Mouse (Mus musculus) liver, embryonic 11.5 days (tissue): Measurements from ENCODE around the gene Dlg5. TPM values are rescaled to one million over a fixed set of nuclear protein-coding genes. Genes with fewer than 3 reads are reported as not detected.

Experiments used
- ATAC-seq: fragments of 200-750 bp; cut with Nextera tagmentation; replicated peaks from 2 replicates; pipeline ENCODE4 v1.8.0; 2017; ENCODE audit warnings: moderate number of reproducible peaks, mild to moderate bottlenecking, moderate TSS enrichment, moderate library complexity; ENCODE audit not compliant: low FRiP score
- DNase-seq: peaks from one replicate; pipeline ENCODE4 v3.0.0-alpha.2; 2017; ENCODE audit warnings: low spot score
- H3K27ac ChIP-seq: fragments of 300-500 bp; sonication (generic); 2 replicates; pipeline ENCODE4 v1.5.1; 2014; ENCODE audit warnings: mild to moderate bottlenecking, low read depth, low read length, control low read depth
- H3K27me3 ChIP-seq: fragments of 300-500 bp; sonication (generic); replicated peaks from 2 replicates; pipeline ENCODE4 v1.6.1; 2014; ENCODE audit warnings: low read length, mixed read lengths; ENCODE audit not compliant: control insufficient read depth, insufficient read depth
- H3K36me3 ChIP-seq: fragments of 300-500 bp; sonication (generic); 2 replicates; pipeline ENCODE4 v1.6.1; 2014; ENCODE audit warnings: mild to moderate bottlenecking, low read length, moderate library complexity, mixed read lengths; ENCODE audit not compliant: control insufficient read depth, insufficient read depth
- H3K4me1 ChIP-seq: fragments of 300-500 bp; sonication (generic); replicated peaks from 2 replicates; pipeline ENCODE4 v1.6.1; 2014; ENCODE audit warnings: low read length, mixed read lengths; ENCODE audit not compliant: control insufficient read depth, insufficient read depth
- H3K4me2 ChIP-seq: fragments of 300-500 bp; sonication (generic); 2 replicates; pipeline ENCODE4 v1.6.1; 2014; ENCODE audit warnings: mild to moderate bottlenecking, control low read depth, moderate library complexity
- H3K4me3 ChIP-seq: fragments of 300-500 bp; sonication (generic); 2 replicates; pipeline ENCODE4 v1.5.1; 2014; ENCODE audit warnings: low read depth, low read length, control low read depth
- H3K9ac ChIP-seq: fragments of 300-500 bp; sonication (generic); 2 replicates; pipeline ENCODE4 v1.6.1; 2014; ENCODE audit warnings: low read depth, low read length, control low read depth
- H3K9me3 ChIP-seq: fragments of 300-500 bp; sonication (generic); 2 replicates; pipeline ENCODE4 v1.6.1; 2016; ENCODE audit warnings: low read length, inconsistent platforms, mixed read lengths; ENCODE audit not compliant: control insufficient read depth
- WGBS: fragments of 180-500 bp; shearing (Covaris S2); extraction: QIAGEN DNeasy Blood & Tissue Kit; methylation state at CpG from one replicate; pipeline ENCODE4 v1.1.7; 2014; 5-methylcytosine and 5-hydroxymethylcytosine counted together
- polyA plus RNA-seq: library from polyadenylated mRNA; unstranded; fragments of >200 nt; fragmentation: Nextera tagmentation; extraction: Ambion mirVana; gene quantifications from 2 replicates; pipeline ENCODE4 v1.2.1, GENCODE M21; 2014

Gene Dlg5
- polyA plus RNA-seq, 1 experiment from 2014 or later, result 9.2 TPM

DNA sequence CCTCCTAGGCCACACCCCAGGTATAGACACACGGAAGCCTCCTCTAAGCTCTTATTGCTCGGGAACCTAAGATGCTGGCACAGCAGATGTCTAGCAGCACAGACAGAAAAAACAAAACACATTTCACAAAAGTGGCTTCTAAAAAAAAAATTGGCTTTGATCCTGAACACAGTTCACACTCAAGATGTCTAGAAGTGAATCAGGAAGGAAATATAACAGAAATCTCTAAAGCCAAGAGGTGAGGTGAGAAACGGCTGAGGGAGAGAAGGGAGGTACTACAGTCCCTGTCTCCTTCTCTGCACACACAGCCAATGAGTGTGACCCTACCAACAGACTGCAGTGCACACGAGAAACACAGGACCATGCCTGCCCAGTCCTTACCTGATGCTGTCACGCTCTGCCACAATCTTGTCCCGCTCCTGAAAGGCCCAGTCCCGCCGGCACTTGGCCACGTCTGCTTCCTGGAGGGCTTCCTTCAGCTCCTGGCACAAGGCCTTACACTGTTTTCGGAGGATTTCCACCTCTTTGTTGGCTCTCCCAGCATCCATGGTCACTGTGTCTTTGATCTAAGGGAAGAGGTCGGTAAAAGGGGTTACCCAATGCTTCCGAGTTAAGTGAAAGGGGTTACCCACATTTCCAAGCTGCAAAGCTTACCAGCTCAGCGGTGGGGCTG lies 73.9 kb downstream of the Dlg5 start:
- Histone ChIP-seq H3K9me3 (no peaks in the 10 kb centered on the region), H3K4me1 (no peaks in the 10 kb centered on the region), H3K36me3 (no peaks in the 10 kb centered on the region; the same call in 1 of the 2 replicates), H3K4me2 (no peak overlapping the region), H3K27ac (no peak overlapping the region), H3K9ac (no peak overlapping the region), H3K27me3 (no peaks in the 10 kb centered on the region), H3K4me3 (no peak overlapping the region)
- ATAC-seq, result no peak
- WGBS, result 83% methylated on average over 13 of the region's 13 CpGs
- DNase-seq, result no peak

DNA sequence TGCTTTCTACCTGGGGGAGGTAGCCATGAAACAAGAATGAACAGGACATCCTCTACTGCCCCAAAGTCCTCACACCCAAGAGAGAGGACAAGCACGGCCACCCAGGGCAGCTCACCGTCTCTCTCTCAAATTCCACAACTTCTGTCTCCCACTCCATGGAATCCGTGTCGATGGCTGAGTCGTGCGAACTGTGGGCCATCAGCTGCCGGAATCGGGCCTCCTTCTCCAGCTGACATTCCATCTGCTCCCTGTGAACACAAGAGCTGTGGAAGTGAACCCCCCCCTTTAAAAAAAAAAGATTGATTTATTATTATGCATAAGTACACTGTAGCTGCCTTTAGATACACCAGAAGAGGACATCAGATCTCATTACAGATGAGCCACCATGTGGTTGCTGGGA lies 79.7 kb downstream of the Dlg5 start:
- no peak for DNase-seq
- H3K36me3 ChIP-seq, result peaks cover 9% of the 10 kb centered on the region; the same call in 1 of the 2 replicates
- 83% methylated on average over 8 of the region's 8 CpGs for WGBS

DNA sequence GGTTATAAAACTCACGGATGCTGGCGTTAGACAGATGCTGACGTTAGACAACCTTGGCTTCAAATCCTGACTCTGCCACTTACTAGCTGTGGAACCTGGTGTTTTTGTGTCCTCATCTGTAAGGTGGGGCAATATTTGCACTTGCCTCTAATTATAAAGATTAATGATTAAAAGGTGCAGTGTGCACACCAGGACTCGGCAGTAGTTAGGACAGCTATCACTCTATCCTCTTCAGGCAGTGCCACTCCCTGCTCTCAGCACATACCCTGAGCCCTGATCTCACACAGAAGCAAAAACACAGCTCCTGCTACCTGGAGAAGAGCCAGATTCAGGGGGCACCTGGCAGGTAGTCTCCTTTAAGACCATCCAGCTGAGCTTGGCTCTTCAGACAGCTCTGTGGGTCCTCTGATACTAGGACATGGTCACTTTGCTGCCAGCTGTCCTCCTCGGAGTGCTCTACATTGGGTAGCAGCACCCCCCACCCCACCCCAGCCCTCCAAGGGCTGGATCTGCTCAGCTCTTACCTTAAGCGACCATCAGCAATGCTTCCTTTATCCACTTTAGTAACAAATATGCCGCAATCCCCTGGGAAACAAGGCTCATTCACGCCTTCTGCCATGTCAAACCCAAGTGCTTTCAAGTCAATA lies 80.9 kb downstream of the Dlg5 start:
- H3K4me1 ChIP-seq, result no peaks in the 10 kb centered on the region
- ATAC-seq, result no peak
- H3K27ac ChIP-seq, result no peak overlapping the region
- H3K4me3 ChIP-seq, result no peak overlapping the region
- WGBS, result 90% methylated on average over 8 of the region's 8 CpGs
- DNase-seq, result no peak
- no peak overlapping the region for H3K4me2 ChIP-seq
- peaks cover 9% of the 10 kb centered on the region; the same call in 1 of the 2 replicates for H3K36me3 ChIP-seq
- H3K9me3 ChIP-seq, result no peaks in the 10 kb centered on the region
- no peak overlapping the region for H3K9ac ChIP-seq
- H3K27me3 ChIP-seq, result no peaks in the 10 kb centered on the region

More for the DNA sequence above, 79.7 kb downstream of the Dlg5 start:
- ATAC-seq, result no peak
- Histone ChIP-seq H3K9me3 (no peaks in the 10 kb centered on the region), H3K27me3 (no peaks in the 10 kb centered on the region), H3K9ac (no peak overlapping the region), H3K27ac (no peak overlapping the region), H3K4me1 (no peaks in the 10 kb centered on the region), H3K4me2 (no peak overlapping the region), H3K4me3 (no peak overlapping the region)

DNA sequence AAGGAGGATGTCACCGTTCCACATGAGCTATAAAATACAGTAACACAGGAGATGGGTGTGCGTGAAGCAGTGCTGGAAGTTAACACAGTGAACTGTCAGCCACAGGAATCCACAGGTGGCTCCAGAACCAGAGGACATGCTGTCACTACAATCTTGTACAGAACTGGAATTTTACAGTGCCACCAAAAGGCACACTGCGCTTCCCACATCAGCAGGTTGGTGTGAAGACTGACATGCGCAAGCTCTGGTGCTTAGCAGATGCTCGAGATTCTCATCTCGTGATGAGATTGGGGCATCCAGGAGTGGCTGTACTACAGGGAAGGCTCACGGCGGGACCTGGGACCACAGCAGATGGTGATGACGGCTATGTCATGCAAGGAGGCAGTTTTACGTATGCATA lies 82.9 kb downstream of the Dlg5 start:
- Histone ChIP-seq H3K4me2 (no peak overlapping the region), H3K27ac (no peak overlapping the region), H3K36me3 (peaks cover 10% of the 10 kb centered on the region; the same call in 1 of the 2 replicates), H3K4me3 (no peak overlapping the region), H3K9ac (no peak overlapping the region), H3K27me3 (no peaks in the 10 kb centered on the region), H3K9me3 (no peaks in the 10 kb centered on the region), H3K4me1 (no peaks in the 10 kb centered on the region)
- 89% methylated on average over 10 of the region's 10 CpGs for WGBS
- DNase-seq (no peak), ATAC-seq (no peak)

DNA sequence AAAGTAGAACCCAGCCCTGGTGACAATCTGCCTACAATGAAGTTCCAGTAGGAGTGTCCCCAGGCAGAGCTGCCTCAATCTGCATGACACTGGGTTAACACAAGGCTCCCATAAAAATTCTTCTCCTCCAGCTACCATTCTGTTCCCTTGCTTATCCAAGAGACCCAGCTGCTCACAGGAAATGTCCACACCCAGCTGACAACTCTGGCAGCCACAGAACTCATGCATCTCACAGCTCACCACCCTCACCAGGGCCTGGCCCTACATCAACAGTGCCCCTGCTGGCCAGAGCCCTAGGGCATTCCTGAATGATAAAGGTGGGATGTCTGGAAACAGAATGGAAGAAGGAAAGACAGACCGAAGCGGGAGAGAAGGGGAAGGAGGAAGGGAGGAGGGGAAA lies 96.8 kb downstream of the Dlg5 start:
- H3K9me3 ChIP-seq, result no peaks in the 10 kb centered on the region
- no peak overlapping the region for H3K4me3 ChIP-seq
- H3K4me1 ChIP-seq, result no peaks in the 10 kb centered on the region; the same call in 1 of the 2 replicates
- H3K36me3 ChIP-seq, result peaks cover 7% of the 10 kb centered on the region
- H3K9ac ChIP-seq, result no peak overlapping the region
- no peak overlapping the region for H3K27ac ChIP-seq
- 57% methylated on average over 2 of the region's 2 CpGs for WGBS
- H3K27me3 ChIP-seq, result no peaks in the 10 kb centered on the region
- DNase-seq (no peak), ATAC-seq (peak; percentile 78)
- H3K4me2 ChIP-seq, result no peak overlapping the region

DNA sequence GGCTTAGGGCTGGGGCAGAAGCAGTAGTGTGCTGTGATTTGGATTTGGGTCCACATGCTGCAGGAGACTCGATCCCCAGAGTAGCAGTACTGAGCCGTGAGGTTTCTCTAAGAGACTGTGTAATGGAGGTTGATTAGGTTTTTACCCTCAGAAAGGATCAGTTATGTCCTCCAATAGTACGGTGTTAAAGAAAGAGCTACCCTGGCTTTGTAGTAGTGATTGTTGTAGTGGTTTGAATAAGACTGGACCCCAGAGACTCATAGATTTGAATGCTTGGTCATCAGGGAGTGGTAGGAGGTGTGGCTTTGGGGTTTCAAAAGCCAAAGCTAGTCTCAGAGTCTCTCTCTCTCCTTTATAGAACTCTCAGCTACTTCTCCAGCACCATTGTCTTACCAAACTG lies 100.9 kb downstream of the Dlg5 start:
- DNase-seq (no peak), ATAC-seq (no peak)
- Histone ChIP-seq H3K27me3 (no peaks in the 10 kb centered on the region), H3K4me1 (peaks cover 35% of the 10 kb centered on the region), H3K9ac (no peak overlapping the region), H3K4me2 (no peak overlapping the region), H3K9me3 (no peaks in the 10 kb centered on the region), H3K4me3 (no peak overlapping the region), H3K36me3 (peaks cover 3% of the 10 kb centered on the region; the same call in 1 of the 2 replicates), H3K27ac (no peak overlapping the region)
- 83% methylated on average over 3 of the region's 3 CpGs for WGBS

DNA sequence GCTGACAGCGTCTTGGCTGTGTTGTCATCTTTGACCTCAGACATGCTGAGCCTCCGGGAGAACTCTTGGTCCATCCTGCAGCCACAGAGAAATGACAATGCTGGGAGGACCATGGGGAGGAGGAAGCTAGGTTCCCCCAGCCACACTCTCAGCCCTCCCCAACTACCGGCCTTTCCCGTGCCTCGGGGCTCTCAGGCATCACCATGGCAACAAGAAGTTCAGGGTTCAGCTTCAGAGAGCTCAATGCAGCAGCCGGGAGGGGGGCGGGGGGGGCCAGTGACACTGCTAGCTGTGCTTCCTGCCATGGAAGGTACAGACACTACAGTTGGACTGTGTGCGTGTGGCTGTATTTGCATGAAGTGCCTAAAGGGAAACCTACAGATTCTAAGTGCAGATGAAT lies 101.3 kb downstream of the Dlg5 start:
- H3K9ac ChIP-seq, result no peak overlapping the region
- no peaks in the 10 kb centered on the region for H3K9me3 ChIP-seq
- peaks cover 37% of the 10 kb centered on the region for H3K4me1 ChIP-seq
- no peaks in the 10 kb centered on the region for H3K27me3 ChIP-seq
- H3K4me3 ChIP-seq, result no peak overlapping the region
- no peak overlapping the region for H3K27ac ChIP-seq
- 72% methylated on average over 8 of the region's 8 CpGs for WGBS
- no peak overlapping the region for H3K4me2 ChIP-seq
- ATAC-seq (no peak), DNase-seq (no peak)
- peaks cover 3% of the 10 kb centered on the region; the same call in 1 of the 2 replicates for H3K36me3 ChIP-seq

DNA sequence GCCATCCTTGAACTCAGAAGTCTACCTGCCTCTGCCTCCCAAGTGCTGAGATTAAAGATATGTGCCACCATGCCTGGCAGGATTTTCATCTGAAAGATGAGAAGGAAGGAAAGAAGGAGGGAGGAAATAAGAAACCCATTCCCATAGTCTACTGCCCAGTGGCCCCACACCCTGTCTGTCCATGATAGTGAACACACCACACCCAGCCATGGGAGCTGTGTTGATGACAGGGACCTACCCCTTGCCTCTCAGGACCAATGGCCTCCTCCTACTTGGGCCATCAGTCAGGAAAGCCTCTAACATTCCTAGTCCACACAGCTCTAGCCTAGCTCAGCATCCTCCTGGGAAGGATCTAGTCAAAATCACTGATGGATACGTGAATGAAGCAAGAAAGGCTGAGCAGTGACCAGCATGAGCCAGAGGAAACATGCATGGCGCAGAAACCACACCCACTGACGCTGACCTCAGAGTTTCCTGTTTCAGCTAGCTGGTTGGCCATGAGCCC lies 102.7 kb downstream of the Dlg5 start:
- no peaks in the 10 kb centered on the region for H3K9me3 ChIP-seq
- peak overlapping the region; percentile 26 for H3K4me2 ChIP-seq
- DNase-seq (no peak), ATAC-seq (peak; percentile 78)
- no peak overlapping the region for H3K4me3 ChIP-seq
- H3K27me3 ChIP-seq, result no peaks in the 10 kb centered on the region
- peaks cover 40% of the 10 kb centered on the region for H3K4me1 ChIP-seq
- WGBS, result 66% methylated on average over 3 of the region's 3 CpGs
- peak overlapping the region; percentile 54; the same call in 1 of the 2 replicates for H3K27ac ChIP-seq
- peaks cover 5% of the 10 kb centered on the region for H3K36me3 ChIP-seq
- H3K9ac ChIP-seq, result no peak overlapping the region

DNA sequence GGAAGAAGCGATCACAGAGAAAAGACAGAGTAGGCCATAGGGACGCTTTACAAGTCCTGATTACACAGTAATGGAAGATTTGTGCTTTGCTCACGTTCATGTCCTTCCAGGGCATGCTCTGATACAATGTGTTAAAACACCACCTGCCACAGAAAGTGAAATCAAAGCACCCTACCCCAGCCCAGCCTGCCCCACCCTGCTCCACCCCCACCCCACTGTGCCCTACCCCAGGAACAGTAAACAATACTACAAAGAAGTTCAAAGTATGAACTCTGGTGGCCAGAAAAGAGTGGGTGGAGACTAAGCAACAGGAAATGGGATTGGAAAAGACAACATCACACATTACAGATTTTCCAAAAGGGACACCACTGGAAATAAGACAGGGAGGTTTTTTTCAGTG lies 104.0 kb downstream of the Dlg5 start:
- DNase-seq (no peak), ATAC-seq (no peak)
- H3K4me3 ChIP-seq, result no peak overlapping the region
- H3K9me3 ChIP-seq, result no peaks in the 10 kb centered on the region
- 79% methylated on average over 3 of the region's 3 CpGs for WGBS
- H3K27ac ChIP-seq, result no peak overlapping the region
- no peak overlapping the region for H3K9ac ChIP-seq
- H3K4me1 ChIP-seq, result peaks cover 40% of the 10 kb centered on the region
- peaks cover 5% of the 10 kb centered on the region for H3K36me3 ChIP-seq
- no peak overlapping the region for H3K4me2 ChIP-seq
- H3K27me3 ChIP-seq, result no peaks in the 10 kb centered on the region
